ENCODE assay signal across 16 mouse cellular contexts in genomic region chr11:4335810-4336692, GRCm38 (mm10).
DNase-seq lines count a peak whose midpoint lies in the region; ATAC-seq and TF ChIP-seq lines count a peak whose summit lies in the region.
"Had no signal": no experiment of that assay in that cellular context is flagged by ENCODE, and none has a peak within 500 bp of the region (broad histone marks: within the 10 kb centered on the region; RNA-seq: fewer than 3 reads in every experiment).

No protein-coding gene starts in this region.

- H3K4me3 ChIP-seq in midbrain, embryonic 11.5 days (ENCODE audit: low read depth, low read length), result no peak overlapping the region
- no peak overlapping the region for H3K4me3 ChIP-seq in midbrain, postnatal 0 days (ENCODE audit: low read depth, low read length)
- no peak overlapping the region for H3K4me3 ChIP-seq in stomach, postnatal 0 days (ENCODE audit: low read depth, low read length)
- H3K4me3 ChIP-seq: heart, embryonic 15.5 days; hindbrain, embryonic 13.5 days; lung, embryonic 15.5 days had no signal

- H3K9me3 ChIP-seq in midbrain, embryonic 11.5 days (ENCODE audit: control insufficient read depth, low read length), result no peaks in the 10 kb centered on the region
- H3K9me3 ChIP-seq in midbrain, postnatal 0 days (ENCODE audit: low read length), result no peaks in the 10 kb centered on the region
- no peaks in the 10 kb centered on the region for H3K9me3 ChIP-seq in stomach, postnatal 0 days (ENCODE audit: control insufficient read depth, low read length)
- H3K9me3 ChIP-seq: heart, embryonic 15.5 days; hindbrain, embryonic 13.5 days; lung, embryonic 15.5 days had no signal

- no peaks in the 10 kb centered on the region for H3K36me3 ChIP-seq in midbrain, embryonic 11.5 days (ENCODE audit: control insufficient read depth, insufficient read depth, low read length)
- H3K36me3 ChIP-seq in midbrain, postnatal 0 days (ENCODE audit: insufficient read depth, low read length), result no peaks in the 10 kb centered on the region
- H3K36me3 ChIP-seq in stomach, postnatal 0 days (ENCODE audit: control insufficient read depth, insufficient read depth, low read length), result no peaks in the 10 kb centered on the region
- H3K36me3 ChIP-seq: heart, embryonic 15.5 days; hindbrain, embryonic 13.5 days; lung, embryonic 15.5 days had no signal

- H3K27ac ChIP-seq in midbrain, embryonic 11.5 days (ENCODE audit: low read depth, low read length), result peak overlapping the region; percentile 22; the same call in 1 of the 2 replicates
- H3K27ac ChIP-seq in midbrain, postnatal 0 days (ENCODE audit: low read depth, low read length), result no peak overlapping the region
- no peak overlapping the region for H3K27ac ChIP-seq in stomach, postnatal 0 days (replicated peaks)
- H3K27ac ChIP-seq: heart, embryonic 15.5 days; hindbrain, embryonic 13.5 days; lung, embryonic 15.5 days had no signal

- peak; percentile 89 for DNase-seq in midbrain, embryonic 11.5 days (ENCODE audit: low spot score, missing footprints)
- no peak for DNase-seq in midbrain, postnatal 0 days (ENCODE audit: low spot score)
- DNase-seq in MEL-GATA-1-ER (ENCODE audit: extremely low read depth, low read depth), result peak; percentile 42
- DNase-seq in stomach, postnatal 0 days (ENCODE audit: low spot score), result no peak
- DNase-seq in right cerebral cortex, postnatal 4 days, result no peak
- no peak for DNase-seq in layer of hippocampus, postnatal 36 days
- no peak for DNase-seq in spleen, postnatal 4 days (ENCODE audit: low spot score in 2 of 2)
- DNase-seq: adrenal gland, adult 8-10 months; cerebellum, postnatal 10 days; kidney, postnatal 36 days; thymus, postnatal 14 days had no signal

- 57% methylated on average over 10 of the region's 10 CpGs for WGBS in midbrain, embryonic 11.5 days
- WGBS in midbrain, postnatal 0 days, result 51% methylated on average over 10 of the region's 10 CpGs
- 29% methylated on average over 10 of the region's 10 CpGs for WGBS in stomach, postnatal 0 days

- TF ChIP-seq EP300 in stomach, postnatal 0 days (optimal IDR thresholded peaks at IDR 0.05), result no peak

- no peak overlapping the region for H3K9ac ChIP-seq in midbrain, embryonic 11.5 days (ENCODE audit: low read length)
- H3K9ac ChIP-seq in midbrain, postnatal 0 days (replicated peaks; ENCODE audit: low read length, poor library complexity, severe bottlenecking), result no peak overlapping the region
- H3K9ac ChIP-seq in stomach, postnatal 0 days (ENCODE audit: low read length), result no peak overlapping the region
- H3K9ac ChIP-seq: heart, embryonic 15.5 days; hindbrain, embryonic 13.5 days; lung, embryonic 15.5 days had no signal

- ATAC-seq in midbrain, embryonic 11.5 days (ENCODE audit: low FRiP score), result peak; percentile 24; the same call in 1 of the 2 replicates
- no peak for ATAC-seq in midbrain, postnatal 0 days (ENCODE audit: low FRiP score)
- ATAC-seq in inflammation-experienced regulatory T-cells, adult 6 months, result peak; percentile 46
- peak; percentile 51 for ATAC-seq in stomach, postnatal 0 days (ENCODE audit: low FRiP score, low TSS enrichment)
- ATAC-seq: intestine, postnatal 0 days had no signal

- H3K4me1 ChIP-seq in midbrain, embryonic 11.5 days (ENCODE audit: control insufficient read depth, insufficient read depth, low read length), result no peaks in the 10 kb centered on the region
- H3K4me1 ChIP-seq in midbrain, postnatal 0 days (ENCODE audit: insufficient read depth, low read length), result no peaks in the 10 kb centered on the region
- no peaks in the 10 kb centered on the region; the same call in 1 of the 2 replicates for H3K4me1 ChIP-seq in stomach, postnatal 0 days (replicated peaks; ENCODE audit: control insufficient read depth, insufficient read depth)
- H3K4me1 ChIP-seq: heart, embryonic 15.5 days; hindbrain, embryonic 13.5 days had no signal

- no peak overlapping the region for H3K4me2 ChIP-seq in midbrain, embryonic 11.5 days
- no peak overlapping the region for H3K4me2 ChIP-seq in midbrain, postnatal 0 days (ENCODE audit: low read depth, low read length, poor library complexity, severe bottlenecking)
- no peak overlapping the region; the same call in 1 of the 2 replicates for H3K4me2 ChIP-seq in stomach, postnatal 0 days (replicated peaks; ENCODE audit: low read depth)
- H3K4me2 ChIP-seq: heart, embryonic 15.5 days; hindbrain, embryonic 13.5 days; lung, embryonic 15.5 days had no signal

- no peak for TF ChIP-seq CTCF in midbrain, postnatal 0 days (IDR thresholded peaks at IDR 0.05)
- TF ChIP-seq CTCF in stomach, postnatal 0 days (IDR thresholded peaks at IDR 0.05; ENCODE audit: low read depth), result no peak

- H3K27me3 ChIP-seq in midbrain, embryonic 11.5 days (ENCODE audit: control insufficient read depth, insufficient read depth, low read length), result no peaks in the 10 kb centered on the region
- no peaks in the 10 kb centered on the region for H3K27me3 ChIP-seq in midbrain, postnatal 0 days (ENCODE audit: insufficient read depth, low read length)
- H3K27me3 ChIP-seq in stomach, postnatal 0 days (ENCODE audit: control insufficient read depth, insufficient read depth, low read length), result no peaks in the 10 kb centered on the region
- H3K27me3 ChIP-seq: heart, embryonic 15.5 days; hindbrain, embryonic 13.5 days had no signal

Comparison
In these comparisons a context has a peak if more than half of its experiments do, and no peak if none do; other contexts are left out.
1. DNase-seq: peak in midbrain, embryonic 11.5 days (single experiment) and MEL-GATA-1-ER (single experiment); none in midbrain, postnatal 0 days (single experiment), stomach, postnatal 0 days (single experiment), right cerebral cortex, postnatal 4 days (single experiment), layer of hippocampus, postnatal 36 days (0 of 2) and spleen, postnatal 4 days (0 of 2).